Mouse (Mus musculus) left cerebral cortex, adult 2 months (tissue): ENCODE results near the gene 4930435E12Rik. TPM values are rescaled to one million over a fixed set of nuclear protein-coding genes. Genes with fewer than 3 reads are reported as not detected.

Source experiments
- DNase-seq, 2 experiments: peaks; one replicate each; pipeline ENCODE4 v3.0.0; 2021 to 2022; ENCODE audit warnings: low spot score in 2 of 2, mixed read lengths in 1 of 2; ENCODE audit errors: extremely low spot score in 1 of 2
- H3K27ac ChIP-seq: fragments of 200-600 bp; 2 replicates; pipeline ENCODE4 v1.8.1; 2022
- H3K4me3 ChIP-seq: fragments of 200-600 bp; 2 replicates; pipeline ENCODE4 v1.8.1; 2022
- CTCF ChIP-seq: fragments of 200-600 bp; IDR thresholded peaks from 2 replicates; pipeline ENCODE4 v1.8.1; 2022; ENCODE audit warnings: antibody characterized with exemption, mild to moderate bottlenecking, moderate library complexity
- intact Hi-C: fragments of 180-260 bp; cut with DNase I; formaldehyde crosslinking; loops from one replicate; pipeline ENCODE4 v1.15.1; 2025
- total RNA-seq, 2 experiments: library from RNA; stranded (reverse); gene quantifications; 2 replicates each; pipeline ENCODE4 v1.2.3; 2021

The 4930435E12Rik gene
- total RNA-seq, 2 experiments from 2014 or later, result not detected

DNA sequence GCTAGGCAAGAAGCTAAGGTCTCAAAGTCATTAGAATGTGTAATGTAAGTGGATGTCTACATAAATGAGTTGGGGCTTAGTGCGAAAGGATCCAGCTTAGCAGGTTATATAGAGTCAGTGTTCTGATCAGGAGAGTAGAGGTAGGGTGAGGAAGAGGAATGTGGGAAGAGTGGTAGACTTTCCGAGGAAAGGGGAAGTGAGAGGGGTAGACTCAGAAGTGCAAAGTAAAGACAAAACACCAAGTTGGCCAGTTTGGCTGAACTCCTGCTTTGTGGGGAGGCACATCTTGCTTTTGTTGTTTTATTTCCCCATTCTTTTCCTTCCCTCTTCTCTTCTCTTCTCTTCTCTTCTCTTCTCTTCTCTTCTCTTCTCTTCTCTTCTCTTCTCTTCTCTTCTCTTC lies 39.5 kb downstream of the 4930435E12Rik start:
- intact Hi-C loops, result no loop called here
- no peak overlapping the region for H3K4me3 ChIP-seq
- no peak overlapping the region for H3K27ac ChIP-seq
- no peak for DNase-seq
- TF ChIP-seq CTCF, result no peak

DNA sequence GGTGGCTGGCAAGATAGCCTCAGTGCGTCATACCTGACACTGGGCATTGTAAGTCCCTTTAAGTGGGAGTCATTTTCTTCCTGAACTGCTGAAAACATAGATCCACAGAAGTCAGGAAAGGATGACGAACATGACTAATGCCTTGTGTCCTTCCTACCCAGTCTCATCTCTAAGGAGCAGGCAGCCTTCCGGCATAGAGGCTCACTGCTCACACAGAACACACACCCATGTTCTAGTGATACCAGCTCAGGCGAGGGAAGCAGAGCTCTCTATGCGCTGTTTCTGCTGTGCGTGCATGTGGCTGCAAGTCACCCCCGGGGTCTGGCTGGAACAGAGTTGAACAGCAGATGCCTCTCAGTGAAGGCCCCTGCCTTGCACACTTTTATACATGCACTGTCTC lies 43.2 kb downstream of the 4930435E12Rik start:
- no peak for DNase-seq
- no peak overlapping the region for H3K4me3 ChIP-seq
- intact Hi-C loops, result no loop called here
- TF ChIP-seq CTCF, result no peak
- no peak overlapping the region for H3K27ac ChIP-seq

DNA sequence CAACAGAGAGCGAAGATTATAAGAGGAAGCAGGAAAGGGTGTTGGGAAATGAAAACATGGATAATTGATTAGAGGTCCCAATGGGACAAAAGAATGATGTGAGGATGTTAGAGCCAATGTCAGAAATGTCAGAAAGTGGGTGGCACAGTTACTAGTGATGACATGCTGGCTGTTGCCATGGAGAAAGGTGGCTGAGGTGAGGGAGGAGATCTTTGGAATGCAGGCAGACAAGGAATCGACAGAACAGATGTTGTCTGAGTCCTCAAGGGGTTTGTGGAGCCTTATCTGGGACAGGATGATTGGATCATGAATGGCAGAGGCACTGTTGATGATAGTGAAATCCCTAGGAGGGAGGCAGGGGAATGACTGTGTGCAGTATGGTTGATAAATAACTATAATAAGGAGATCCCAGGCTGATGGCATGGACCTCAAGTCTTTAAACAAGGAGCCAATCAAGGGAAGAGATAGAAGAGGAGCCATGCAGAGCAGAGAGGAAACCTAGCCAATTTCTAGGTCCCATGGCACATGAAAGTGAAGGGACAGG lies 46.0 kb downstream of the 4930435E12Rik start:
- TF ChIP-seq CTCF, result no peak
- intact Hi-C loops, result no loop called here
- DNase-seq, result no peak
- H3K4me3 ChIP-seq, result no peak overlapping the region
- H3K27ac ChIP-seq, result no peak overlapping the region

DNA sequence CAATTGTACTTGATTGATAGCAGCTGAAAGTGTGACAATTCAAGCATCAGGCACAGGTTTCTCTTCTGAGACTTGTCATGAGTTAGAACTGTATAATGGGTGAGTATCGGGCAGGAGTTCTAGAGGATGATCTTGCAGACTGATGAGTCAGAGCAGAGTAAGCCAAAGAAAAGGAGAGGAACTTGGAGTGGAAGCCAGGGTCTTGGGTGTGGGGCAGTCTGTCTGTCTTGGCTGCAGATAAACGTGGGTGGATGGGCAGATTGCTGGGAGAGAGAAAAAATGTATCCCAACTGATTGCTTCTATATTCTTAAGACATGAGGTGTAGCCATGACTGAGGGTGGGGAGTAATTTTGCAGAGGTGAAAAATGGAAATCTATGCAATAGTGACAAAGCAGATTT lies 46.6 kb downstream of the 4930435E12Rik start:
- no peak for DNase-seq
- H3K4me3 ChIP-seq, result no peak overlapping the region
- no peak for TF ChIP-seq CTCF
- intact Hi-C loops, result no loop called here
- no peak overlapping the region for H3K27ac ChIP-seq

DNA sequence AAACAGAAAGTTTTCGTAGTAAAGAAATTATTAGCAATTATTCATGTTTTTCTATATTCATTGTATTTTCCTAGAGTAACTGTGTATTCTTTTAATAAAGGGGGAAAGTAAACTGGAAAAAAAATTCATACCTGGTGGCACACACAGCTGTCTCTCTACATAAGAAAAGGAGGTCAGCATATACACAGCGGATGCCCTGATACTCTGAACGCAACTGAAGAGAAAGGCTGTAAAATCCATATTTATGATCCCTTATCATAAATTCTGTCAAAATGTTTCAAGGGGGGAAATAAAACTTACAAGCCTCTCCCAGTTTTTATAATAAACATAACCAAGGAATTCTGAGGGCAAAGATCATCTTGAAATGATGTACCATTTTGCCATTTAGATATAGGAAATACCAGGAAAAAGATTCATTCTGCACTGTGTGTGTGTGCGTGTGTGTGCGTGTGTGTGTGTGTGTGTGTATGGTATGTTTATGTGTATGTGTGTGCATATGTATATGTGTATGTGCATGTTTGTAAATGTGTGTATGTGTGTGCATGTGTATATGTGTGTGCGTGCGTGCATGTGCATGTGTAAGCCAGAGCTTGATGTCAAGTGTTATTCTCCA lies 47.5 kb downstream of the 4930435E12Rik start:
- Histone ChIP-seq H3K4me3 (no peak overlapping the region), H3K27ac (no peak overlapping the region)
- DNase-seq, result no peak
- TF ChIP-seq CTCF, result no peak
- intact Hi-C loops, result no loop called here

DNA sequence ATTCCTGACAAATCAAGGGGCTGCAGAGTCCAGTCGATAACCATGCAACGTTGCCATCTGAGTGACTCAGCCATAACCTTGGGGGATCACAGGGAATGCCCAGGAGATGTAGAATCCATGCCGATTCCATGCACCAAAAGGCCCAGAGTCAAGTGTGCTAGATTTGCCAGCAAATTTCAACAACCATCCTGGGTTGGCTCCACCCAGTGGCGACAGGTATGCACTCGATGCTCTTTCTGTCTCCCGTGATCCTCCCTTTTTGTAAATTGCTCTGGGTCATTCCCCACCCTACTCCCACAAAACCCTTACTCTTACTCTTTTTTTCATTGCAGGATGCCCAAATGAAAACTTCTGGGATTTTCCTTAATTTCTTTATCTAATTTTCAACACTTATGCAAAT lies 52.2 kb downstream of the 4930435E12Rik start:
- no peak for DNase-seq
- Histone ChIP-seq H3K27ac (no peak overlapping the region), H3K4me3 (no peak overlapping the region)
- no peak; the same call in none of the 2 replicates for TF ChIP-seq CTCF
- intact Hi-C loops, result no loop called here

DNA sequence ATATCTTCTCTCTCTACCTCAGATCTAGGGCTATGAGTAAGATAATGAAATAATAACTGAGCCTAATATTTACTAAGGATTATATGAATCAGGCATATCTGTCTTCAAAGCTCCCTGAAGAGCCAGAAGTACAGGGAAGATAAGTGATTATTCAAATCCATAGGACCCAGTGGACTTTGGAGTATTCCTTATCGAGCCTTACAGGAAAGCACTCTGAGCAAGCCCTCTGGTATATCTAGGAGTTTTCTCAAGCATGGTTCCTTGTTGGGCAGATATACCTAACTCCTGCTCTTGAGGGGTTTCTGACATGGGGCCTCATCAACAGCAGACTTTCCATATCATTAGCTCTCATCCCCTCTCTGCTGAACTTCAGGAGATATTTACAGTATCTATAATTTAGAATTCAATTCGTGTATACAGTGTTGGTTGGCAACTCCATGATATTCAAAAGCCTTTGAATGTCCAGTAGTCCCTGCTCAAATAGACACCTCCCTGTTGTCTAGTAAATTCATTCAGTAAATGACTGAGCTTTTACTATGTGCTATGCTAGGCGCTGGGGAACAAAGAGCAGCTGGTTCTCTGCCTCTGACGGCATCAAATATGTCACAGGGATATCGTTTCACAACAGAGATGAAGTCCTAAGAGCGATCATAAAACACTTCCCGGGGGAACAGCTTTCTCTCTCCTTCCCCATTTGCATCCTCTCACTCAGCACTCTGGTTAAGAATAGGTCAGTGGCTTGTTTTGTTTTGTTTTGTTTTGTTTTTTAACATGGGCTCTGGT lies 53.4 kb downstream of the 4930435E12Rik start:
- no peak overlapping the region for H3K4me3 ChIP-seq
- DNase-seq, result no peak
- TF ChIP-seq CTCF, result no peak
- intact Hi-C loops, result no loop called here
- no peak overlapping the region for H3K27ac ChIP-seq

DNA sequence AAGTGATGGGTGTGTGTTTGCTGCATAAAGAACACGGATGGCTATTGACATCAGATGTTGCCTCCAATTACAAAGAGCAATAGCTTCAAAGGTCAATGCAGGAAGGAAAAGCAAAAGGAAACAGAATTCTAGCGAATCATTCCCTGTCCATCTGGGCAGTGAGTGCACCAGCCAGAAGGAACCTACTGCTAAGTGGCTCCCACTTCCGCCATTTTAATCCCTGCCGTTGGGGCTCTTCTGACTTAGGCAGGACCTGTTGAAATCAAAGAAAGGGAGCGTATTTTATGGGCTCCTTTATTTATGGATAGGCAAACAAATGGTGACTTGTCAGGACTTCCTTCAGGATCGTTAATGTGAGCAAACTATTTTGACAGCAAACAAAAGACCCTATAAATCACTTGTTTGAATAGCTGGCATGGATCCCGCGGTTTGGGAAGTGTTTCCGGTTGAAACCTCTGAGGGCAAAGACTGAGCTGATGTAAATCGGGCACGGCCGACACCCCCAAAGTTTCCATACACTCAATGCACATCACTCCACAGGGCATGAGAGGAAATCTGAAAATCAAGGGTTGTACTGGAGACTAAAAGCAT lies 55.5 kb downstream of the 4930435E12Rik start:
- H3K4me3 ChIP-seq, result no peak overlapping the region
- no peak for TF ChIP-seq CTCF
- no peak overlapping the region for H3K27ac ChIP-seq
- intact Hi-C loops, result no loop called here
- no peak for DNase-seq

DNA sequence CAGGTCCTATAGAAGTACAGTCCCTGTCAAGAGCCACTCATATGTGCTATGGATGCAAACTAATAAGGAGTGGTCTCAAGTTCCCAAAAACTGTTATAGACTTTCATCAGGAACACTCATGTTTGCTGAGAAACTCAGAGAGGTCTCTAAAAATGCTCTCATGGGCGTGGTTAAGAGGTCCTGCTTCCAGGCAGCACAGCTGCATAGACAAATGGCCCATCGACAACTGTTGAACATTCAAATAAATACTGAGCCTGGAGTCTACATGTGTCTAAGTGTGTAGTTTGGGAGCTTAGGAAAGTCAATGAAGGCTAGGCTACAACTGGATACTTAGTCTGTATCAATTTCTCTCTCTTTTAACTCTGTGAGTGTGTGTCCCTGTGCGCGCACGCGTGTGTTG lies 57.4 kb downstream of the 4930435E12Rik start:
- Histone ChIP-seq H3K27ac (no peak overlapping the region), H3K4me3 (no peak overlapping the region)
- DNase-seq, result no peak
- intact Hi-C loops, result no loop called here
- no peak for TF ChIP-seq CTCF

DNA sequence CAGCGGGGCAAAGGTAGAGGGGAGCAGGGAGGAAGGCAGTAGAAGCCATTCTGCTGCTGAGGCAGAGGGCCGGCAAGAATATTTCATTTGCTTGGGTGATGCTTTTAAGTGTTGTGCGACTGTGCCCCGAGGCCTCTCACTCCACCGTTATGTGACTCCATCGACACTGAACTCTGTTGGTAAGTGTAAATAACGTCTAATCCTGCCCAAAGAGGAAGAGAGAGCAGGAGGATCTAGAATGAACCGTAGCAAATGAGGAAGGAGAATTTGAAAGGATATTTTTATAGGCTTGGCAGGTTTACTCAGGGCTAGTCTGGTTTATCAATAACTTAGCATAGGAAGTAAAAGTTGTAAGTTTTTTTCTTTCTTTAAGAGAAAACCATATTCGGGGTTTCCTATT lies 59.0 kb downstream of the 4930435E12Rik start:
- Histone ChIP-seq H3K4me3 (no peak overlapping the region), H3K27ac (no peak overlapping the region)
- no peak for TF ChIP-seq CTCF
- intact Hi-C loops, result no loop called here
- DNase-seq, result no peak

DNA sequence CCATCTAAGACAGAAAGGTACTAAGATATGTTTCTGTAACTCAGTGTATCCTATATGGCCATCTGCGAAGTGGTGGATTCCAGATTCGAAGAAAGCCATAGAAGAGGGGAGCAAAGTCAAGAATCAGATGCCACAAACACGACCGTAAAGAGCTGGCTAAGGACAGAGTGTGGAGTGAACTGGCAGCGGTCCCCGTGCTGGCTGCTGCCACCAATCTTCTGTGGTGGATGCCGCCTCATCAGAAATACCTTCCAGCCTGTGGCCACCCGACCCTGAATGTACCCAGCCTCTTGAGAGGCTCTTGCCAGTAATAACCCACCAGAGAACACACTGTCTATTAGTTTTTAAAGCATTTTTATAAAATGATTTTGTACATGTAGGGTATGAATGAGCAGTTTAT lies 60.2 kb downstream of the 4930435E12Rik start:
- no peak overlapping the region for H3K4me3 ChIP-seq
- DNase-seq, result no peak
- no peak overlapping the region for H3K27ac ChIP-seq
- intact Hi-C loops, result no loop called here
- TF ChIP-seq CTCF, result no peak

DNA sequence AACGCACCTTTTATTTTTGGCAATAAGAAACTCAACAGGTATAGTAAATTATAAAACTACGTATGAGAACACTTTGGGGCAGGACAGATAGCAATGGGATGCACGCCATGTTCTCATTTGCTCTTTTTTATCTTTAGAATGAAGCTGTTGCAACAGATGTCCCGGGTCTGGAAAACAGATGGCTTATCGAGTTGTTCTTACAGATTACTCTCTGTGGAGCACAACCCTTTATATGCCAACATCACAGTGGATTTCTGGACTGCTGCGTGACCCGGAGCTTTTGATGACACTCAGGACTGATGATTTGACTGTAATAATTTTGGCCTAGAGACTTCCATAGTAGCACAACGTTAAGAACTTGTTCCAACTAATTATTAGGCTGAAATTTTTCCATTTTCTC lies 60.8 kb downstream of the 4930435E12Rik start:
- intact Hi-C loops, result no loop called here
- no peak overlapping the region for H3K4me3 ChIP-seq
- no peak for DNase-seq
- H3K27ac ChIP-seq, result no peak overlapping the region
- no peak for TF ChIP-seq CTCF
